ENCODE assay signal across 15 mouse cellular contexts in the genomic region with DNA sequence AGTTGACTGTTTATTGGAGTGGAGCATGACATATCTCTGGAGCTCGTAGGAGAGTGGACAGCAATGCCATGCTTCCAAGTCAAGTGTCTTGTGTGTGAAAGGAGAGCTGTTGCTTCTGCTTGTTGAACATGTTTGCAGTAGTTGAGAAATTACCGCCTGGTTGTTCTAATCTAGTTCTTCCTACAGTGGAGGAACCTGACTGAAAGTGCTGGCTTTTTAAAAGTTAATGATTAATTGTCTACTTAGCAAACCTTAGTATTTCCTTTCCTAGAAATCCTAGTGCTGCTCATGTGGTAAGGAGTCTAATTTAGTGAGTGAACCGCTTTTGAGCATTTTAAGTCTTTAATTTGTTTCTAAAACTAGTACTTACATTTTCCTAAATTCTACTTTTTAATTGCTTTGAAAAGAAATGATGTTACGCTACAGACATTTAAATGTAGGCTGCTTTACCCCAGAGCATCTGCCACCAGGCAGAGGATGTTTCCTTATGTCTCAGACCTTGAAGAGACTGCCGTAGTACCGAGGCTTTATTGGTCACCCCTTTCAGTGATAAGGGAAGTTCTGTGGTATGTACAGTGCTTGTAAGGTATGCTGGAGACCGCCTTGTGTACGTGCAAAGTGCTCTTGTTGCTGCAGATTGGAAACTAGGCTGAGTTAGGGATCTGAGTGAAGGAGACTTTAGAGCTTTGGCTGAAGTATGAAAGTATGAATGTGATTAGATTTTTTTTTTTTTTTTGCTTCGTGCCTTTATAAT. TPM values are rescaled to one million over a fixed set of nuclear protein-coding genes. Genes with fewer than 3 reads are reported as not detected.
DNase-seq lines count a peak whose midpoint lies in the region; ATAC-seq and TF ChIP-seq lines count a peak whose summit lies in the region.
"Had no signal": no experiment of that assay in that cellular context is flagged by ENCODE, and none has a peak within 500 bp of the region (broad histone marks: within the 10 kb centered on the region; RNA-seq: fewer than 3 reads in every experiment).

No protein-coding gene starts in this region.

- no peak for TF ChIP-seq EP300 in lung, postnatal 0 days (IDR thresholded peaks at IDR 0.05)

- 34% methylated on average over 9 of the region's 9 CpGs for WGBS in kidney, adult 2 months
- 48% methylated on average over 9 of the region's 9 CpGs for WGBS in lung, postnatal 0 days
- WGBS in liver, embryonic 16.5 days (ENCODE audit: insufficient replicate concordance): 47% methylated on average over 9 of the region's 9 CpGs

- no peaks in the 10 kb centered on the region for H3K9me3 ChIP-seq in lung, postnatal 0 days (ENCODE audit: low read length)
- no peaks in the 10 kb centered on the region for H3K9me3 ChIP-seq in liver, embryonic 16.5 days (replicated peaks; ENCODE audit: control insufficient read depth, low read length)
- H3K9me3 ChIP-seq: G1E; limb, embryonic 13.5 days; midbrain, embryonic 10.5 days had no signal

- no peak for TF ChIP-seq POLR2A in kidney, adult 2 months (IDR thresholded peaks at IDR 0.05; ENCODE audit: low read depth, low read length)

- no peak for TF ChIP-seq CTCF in kidney, adult 2 months (conservative IDR thresholded peaks at IDR 0.05; ENCODE audit: insufficient read depth, insufficient read length, low read depth, low read length)
- TF ChIP-seq CTCF in lung, postnatal 0 days (IDR thresholded peaks at IDR 0.05): no peak

- DNase-seq in kidney, adult 2 months: peak; percentile 57
- no peak for DNase-seq in kidney, postnatal 36 days
- peak; percentile 71 for DNase-seq in lung, postnatal 0 days (ENCODE audit: low spot score)
- no peak for DNase-seq in lung, adult 18-20 months
- DNase-seq in gastrocnemius, adult 18-20 months (ENCODE audit: low spot score): no peak
- DNase-seq in left cerebral cortex, postnatal 10 days (ENCODE audit: extremely low spot score in 1 of 2, low spot score in 2 of 2): no peak
- DNase-seq in c-Kit-positive CD71-positive TER-119-positive erythroid progenitor cells, embryonic 14.5 days (ENCODE audit: low spot score): no peak
- DNase-seq: cerebellum, postnatal 10 days; right cerebral cortex, postnatal 4 days had no signal

- H3K27me3 ChIP-seq in kidney, adult 2 months (replicated peaks; ENCODE audit: control insufficient read depth, insufficient read depth, low read length): no peaks in the 10 kb centered on the region
- no peaks in the 10 kb centered on the region for H3K27me3 ChIP-seq in lung, postnatal 0 days (replicated peaks; ENCODE audit: insufficient read depth, low read length)
- H3K27me3 ChIP-seq in liver, embryonic 16.5 days (ENCODE audit: control insufficient read depth, insufficient read depth, low read depth, low read length): no peaks in the 10 kb centered on the region
- H3K27me3 ChIP-seq: limb, embryonic 13.5 days had no signal

- ATAC-seq in lung, postnatal 0 days: peak; percentile 40
- no peak for ATAC-seq in liver, embryonic 16.5 days (ENCODE audit: low read depth)
- ATAC-seq: activated CD4-positive, CD25-positive, alpha-beta regulatory T cell, adult 4 months; inflammation-experienced regulatory T-cells, adult 6 months had no signal

- H3K4me3 ChIP-seq in kidney, adult 2 months (ENCODE audit: insufficient read depth, low read depth, low read length): no peak overlapping the region
- no peak overlapping the region for H3K4me3 ChIP-seq in lung, postnatal 0 days (ENCODE audit: low read depth, low read length)
- H3K4me3 ChIP-seq in liver, embryonic 16.5 days (ENCODE audit: low read depth, low read length): no peak overlapping the region
- H3K4me3 ChIP-seq: limb, embryonic 13.5 days; midbrain, embryonic 10.5 days had no signal

- no peak overlapping the region for H3K9ac ChIP-seq in lung, postnatal 0 days (replicated peaks; ENCODE audit: low read depth)
- H3K9ac ChIP-seq in liver, embryonic 16.5 days (ENCODE audit: low read depth, low read length): no peak overlapping the region
- H3K9ac ChIP-seq: limb, embryonic 13.5 days had no signal

- H3K36me3 ChIP-seq in kidney, adult 2 months (ENCODE audit: control insufficient read depth, insufficient read depth, low read length): no peaks in the 10 kb centered on the region
- H3K36me3 ChIP-seq in lung, postnatal 0 days (ENCODE audit: insufficient read depth, low read length): no peaks in the 10 kb centered on the region
- no peaks in the 10 kb centered on the region for H3K36me3 ChIP-seq in liver, embryonic 16.5 days (ENCODE audit: control insufficient read depth, insufficient read depth)
- H3K36me3 ChIP-seq: limb, embryonic 13.5 days; midbrain, embryonic 10.5 days had no signal

- H3K27ac ChIP-seq in kidney, adult 2 months (ENCODE audit: insufficient read depth, low read depth, low read length): no peak overlapping the region
- H3K27ac ChIP-seq in lung, postnatal 0 days (ENCODE audit: low read length): no peak overlapping the region
- peak overlapping the region; percentile 42; the same call in 1 of the 2 replicates for H3K27ac ChIP-seq in liver, embryonic 16.5 days (ENCODE audit: low read length)
- H3K27ac ChIP-seq: limb, embryonic 13.5 days; midbrain, embryonic 10.5 days had no signal

- H3K4me2 ChIP-seq in lung, postnatal 0 days (replicated peaks; ENCODE audit: low read depth, low read length): no peak overlapping the region
- peak overlapping the region; percentile 26 for H3K4me2 ChIP-seq in liver, embryonic 16.5 days (ENCODE audit: low read depth, low read length)
- H3K4me2 ChIP-seq: limb, embryonic 13.5 days had no signal

- intact Hi-C loops in left cerebral cortex, postnatal 10 days (cut with DNase I): no loop called here

- H3K4me1 ChIP-seq in kidney, adult 2 months (ENCODE audit: control insufficient read depth, insufficient read depth, low read length): peaks cover 31% of the 10 kb centered on the region
- peaks cover 11% of the 10 kb centered on the region; the same call in 1 of the 2 replicates for H3K4me1 ChIP-seq in lung, postnatal 0 days (ENCODE audit: insufficient read depth, low read depth, low read length)
- peaks cover 11% of the 10 kb centered on the region for H3K4me1 ChIP-seq in liver, embryonic 16.5 days (ENCODE audit: control insufficient read depth, low read depth, low read length)

RNA-seq across cellular contexts. Expression of gene Dyrk1a, which starts 59.3 kb away (rescaled TPM):
- 25.5 and 27.2 TPM in 2 replicates for polyA plus RNA-seq in kidney, adult 2 months (2012; rRNA removed)
- 7.7 and 8.0 TPM in 2 replicates for polyA plus RNA-seq in lung, postnatal 0 days (2015; fragmentation: Nextera tagmentation; extraction: Ambion mirVana)
- polyA plus RNA-seq in liver, embryonic 16.5 days (2015; fragmentation: Nextera tagmentation; extraction: Ambion mirVana): 4.0 TPM in 2 replicates
- 100 to 1,000 TPM in 1 of 2 experiments, 10 to 100 TPM in 1; 96.7 to 105 TPM for total RNA-seq in gastrocnemius, adult 18-20 months (2021)
- total RNA-seq in left cerebral cortex, postnatal 10 days (2021): 100 to 1,000 TPM; 102 to 104 TPM

Comparison
In these comparisons a context has a peak if more than half of its experiments do, and no peak if none do; other contexts are left out.
1. DNase-seq: peak in kidney, adult 2 months (single experiment) and lung, postnatal 0 days (single experiment); none in kidney, postnatal 36 days (0 of 2), lung, adult 18-20 months (0 of 2), gastrocnemius, adult 18-20 months (single experiment), left cerebral cortex, postnatal 10 days (0 of 2) and c-Kit-positive CD71-positive TER-119-positive erythroid progenitor cells, embryonic 14.5 days (single experiment).